ENCODE assay signal across 16 mouse cellular contexts in genomic region chr12:10266201-10266600, GRCm38 (mm10).
"Had no signal": no experiment of that assay in that cellular context is flagged by ENCODE, and none has a peak within 500 bp of the region (broad histone marks: within the 10 kb centered on the region; RNA-seq: fewer than 3 reads in every experiment).

No protein-coding gene starts in this region.

- DNase-seq: gastrocnemius, postnatal 14 days; gastrocnemius, postnatal 36 days; heart, adult 11 months; heart, adult 2 months; heart, postnatal 14 days; heart, postnatal 36 days; kidney, adult 18-20 months; kidney, adult 8-10 months; kidney, postnatal 10 days; kidney, postnatal 25 days; kidney, postnatal 4 days had no signal

- ATAC-seq: hindbrain, embryonic 16.5 days; inflammation-experienced regulatory T-cells, adult 6 months; intestine, embryonic 15.5 days; intestine, postnatal 0 days; liver, embryonic 12.5 days had no signal
